Mouse (Mus musculus) heart, embryonic 13.5 days (tissue): ENCODE results near the gene Cemip. TPM values are rescaled to one million over a fixed set of nuclear protein-coding genes. Genes with fewer than 3 reads are reported as not detected.
A peak's percentile ranks its signal among the peaks of the same experiment; 100 is the strongest.

ENCODE experiments used
- ATAC-seq: fragments of 200-750 bp; cut with Nextera tagmentation; 2 replicates; pipeline ENCODE4 v1.8.0; 2017; ENCODE audit warnings: moderate TSS enrichment; ENCODE audit not compliant: insufficient number of reproducible peaks, low FRiP score, low TSS enrichment; ENCODE audit errors: extremely low read depth
- H3K27ac ChIP-seq: fragments of 300-500 bp; sonication (generic); replicated peaks from 2 replicates; pipeline ENCODE4 v1.5.1; 2015; ENCODE audit warnings: moderate library complexity, mild to moderate bottlenecking, inconsistent platforms
- H3K27me3 ChIP-seq: fragments of 300-500 bp; sonication (generic); replicated peaks from 2 replicates; pipeline ENCODE4 v1.6.1; 2015; ENCODE audit warnings: mild to moderate bottlenecking, inconsistent platforms
- H3K36me3 ChIP-seq: fragments of 300-500 bp; sonication (generic); 2 replicates; pipeline ENCODE4 v1.6.1; 2015; ENCODE audit warnings: mild to moderate bottlenecking, inconsistent platforms
- H3K4me1 ChIP-seq: fragments of 300-500 bp; sonication (generic); 2 replicates; pipeline ENCODE4 v1.6.1; 2015; ENCODE audit warnings: inconsistent platforms
- H3K4me2 ChIP-seq: fragments of 300-500 bp; sonication (generic); 2 replicates; pipeline ENCODE4 v1.6.1; 2015; ENCODE audit warnings: inconsistent platforms, mild to moderate bottlenecking, moderate library complexity
- H3K4me3 ChIP-seq: fragments of 300-500 bp; sonication (generic); 2 replicates; pipeline ENCODE4 v1.5.1; 2015; ENCODE audit warnings: moderate library complexity, mild to moderate bottlenecking, inconsistent platforms
- H3K9ac ChIP-seq: fragments of 300-500 bp; sonication (generic); 2 replicates; pipeline ENCODE4 v1.6.1; 2015; ENCODE audit warnings: inconsistent platforms, mild to moderate bottlenecking, moderate library complexity
- H3K9me3 ChIP-seq: fragments of 300-500 bp; sonication (generic); 2 replicates; pipeline ENCODE4 v1.6.1; 2016; ENCODE audit warnings: inconsistent platforms
- WGBS: fragments of 180-500 bp; shearing (Covaris S2); methylation state at CpG from one replicate; pipeline ENCODE4 v1.1.7; 2015; ENCODE audit warnings: mixed read lengths; 5-methylcytosine and 5-hydroxymethylcytosine counted together
- polyA plus RNA-seq: library from polyadenylated mRNA; unstranded; fragments of >200 nt; fragmentation: Nextera tagmentation; extraction: Ambion mirVana; gene quantifications from 2 replicates; pipeline ENCODE4 v1.2.1, GENCODE M21; 2015

Cemip gene
- polyA plus RNA-seq, 1 experiment from 2014 or later = 0.86 TPM

- Histone ChIP-seq H3K36me3 (no peaks in the 10 kb centered on the region), H3K9me3 (no peaks in the 10 kb centered on the region), H3K4me1 (peaks cover 5% of the 10 kb centered on the region), H3K4me3 (no peak overlapping the region), H3K9ac (no peak overlapping the region), H3K27ac (no peak overlapping the region), H3K27me3 (peaks cover 26% of the 10 kb centered on the region), H3K4me2 (no peak overlapping the region)
- no peak for ATAC-seq
- 56% methylated on average over 4 of the region's 4 CpGs for WGBS
Observed at GRCm38 (mm10) chr7:84090793-84091192, 4.5 kb upstream of the Cemip start.

- Histone ChIP-seq H3K4me3 (no peak overlapping the region), H3K4me2 (no peak overlapping the region), H3K27ac (no peak overlapping the region), H3K27me3 (peaks cover 36% of the 10 kb centered on the region), H3K9me3 (no peaks in the 10 kb centered on the region), H3K36me3 (no peaks in the 10 kb centered on the region), H3K9ac (no peak overlapping the region), H3K4me1 (peaks cover 13% of the 10 kb centered on the region)
- ATAC-seq = no peak
- WGBS = 11% methylated on average over 1 of the region's 1 CpGs
Observed at GRCm38 (mm10) chr7:84089777-84090176, 3.5 kb upstream of the Cemip start.

- H3K27ac ChIP-seq = no peak overlapping the region
- H3K4me3 ChIP-seq = no peak overlapping the region
- no peak overlapping the region for H3K9ac ChIP-seq
- no peaks in the 10 kb centered on the region for H3K9me3 ChIP-seq
- WGBS = 7% methylated on average over 4 of the region's 4 CpGs
- peaks cover 43% of the 10 kb centered on the region for H3K27me3 ChIP-seq
- H3K36me3 ChIP-seq = no peaks in the 10 kb centered on the region
- no peak for ATAC-seq
- H3K4me1 ChIP-seq = peaks cover 13% of the 10 kb centered on the region
- no peak overlapping the region for H3K4me2 ChIP-seq
Observed at GRCm38 (mm10) chr7:84088971-84089370, 2.7 kb upstream of the Cemip start.

GRCm38 (mm10) chr7:84088191-84088590 lies 1.9 kb upstream of the Cemip start:
- 52% methylated on average over 3 of the region's 3 CpGs for WGBS
- H3K4me2 ChIP-seq = no peak overlapping the region
- H3K9me3 ChIP-seq = no peaks in the 10 kb centered on the region
- H3K4me1 ChIP-seq = peaks cover 13% of the 10 kb centered on the region
- H3K27ac ChIP-seq = no peak overlapping the region
- H3K36me3 ChIP-seq = no peaks in the 10 kb centered on the region
- no peak for ATAC-seq
- H3K27me3 ChIP-seq = peaks cover 48% of the 10 kb centered on the region
- no peak overlapping the region for H3K4me3 ChIP-seq
- H3K9ac ChIP-seq = no peak overlapping the region

GRCm38 (mm10) chr7:84085049-84085945 lies 1.0 kb downstream of the Cemip start:
- no peak for ATAC-seq
- H3K4me1 ChIP-seq = peaks cover 13% of the 10 kb centered on the region
- no peaks in the 10 kb centered on the region for H3K36me3 ChIP-seq
- H3K9ac ChIP-seq = no peak overlapping the region
- H3K9me3 ChIP-seq = no peaks in the 10 kb centered on the region
- peak overlapping the region; percentile 83 for H3K4me2 ChIP-seq
- 4% methylated on average over 39 of the region's 39 CpGs for WGBS
- H3K27ac ChIP-seq = no peak overlapping the region
- peak overlapping the region; percentile 56 for H3K4me3 ChIP-seq
- peaks cover 50% of the 10 kb centered on the region for H3K27me3 ChIP-seq

GRCm38 (mm10) chr7:84077257-84078013 lies 8.9 kb downstream of the Cemip start:
- WGBS = 66% methylated on average over 7 of the region's 7 CpGs
- H3K4me2 ChIP-seq = no peak overlapping the region
- no peaks in the 10 kb centered on the region for H3K9me3 ChIP-seq
- H3K27ac ChIP-seq = no peak overlapping the region
- no peak overlapping the region for H3K4me3 ChIP-seq
- no peaks in the 10 kb centered on the region for H3K36me3 ChIP-seq
- no peaks in the 10 kb centered on the region for H3K4me1 ChIP-seq
- H3K27me3 ChIP-seq = 0 out of 2 replicates have a peak, but pooled peaks cover 8% of the 10 kb centered on the region
- ATAC-seq = no peak
- no peak overlapping the region for H3K9ac ChIP-seq

GRCm38 (mm10) chr7:84074266-84074665 lies 12.0 kb downstream of the Cemip start:
- Histone ChIP-seq H3K4me1 (no peaks in the 10 kb centered on the region), H3K4me2 (no peak overlapping the region), H3K27me3 (0 out of 2 replicates have a peak, but pooled peaks cover 8% of the 10 kb centered on the region), H3K9ac (no peak overlapping the region), H3K9me3 (no peaks in the 10 kb centered on the region), H3K27ac (no peak overlapping the region), H3K36me3 (no peaks in the 10 kb centered on the region), H3K4me3 (no peak overlapping the region)
- no peak for ATAC-seq
- 41% methylated on average over 8 of the region's 8 CpGs for WGBS

GRCm38 (mm10) chr7:84073856-84074255 lies 12.4 kb downstream of the Cemip start:
- no peaks in the 10 kb centered on the region for H3K4me1 ChIP-seq
- H3K4me3 ChIP-seq = no peak overlapping the region
- H3K4me2 ChIP-seq = no peak overlapping the region
- ATAC-seq = no peak
- H3K27ac ChIP-seq = no peak overlapping the region
- H3K9me3 ChIP-seq = no peaks in the 10 kb centered on the region
- 0 out of 2 replicates have a peak, but pooled peaks cover 8% of the 10 kb centered on the region for H3K27me3 ChIP-seq
- WGBS = 64% methylated on average over 3 of the region's 3 CpGs
- H3K9ac ChIP-seq = no peak overlapping the region
- H3K36me3 ChIP-seq = no peaks in the 10 kb centered on the region

- Histone ChIP-seq H3K4me1 (no peaks in the 10 kb centered on the region), H3K27me3 (0 out of 2 replicates have a peak, but pooled peaks cover 3% of the 10 kb centered on the region), H3K4me2 (no peak overlapping the region), H3K4me3 (no peak overlapping the region), H3K27ac (no peak overlapping the region), H3K9ac (no peak overlapping the region), H3K36me3 (no peaks in the 10 kb centered on the region), H3K9me3 (no peaks in the 10 kb centered on the region)
- WGBS = 67% methylated on average over 5 of the region's 5 CpGs
- no peak for ATAC-seq
Observed at GRCm38 (mm10) chr7:84068931-84069330, 17.4 kb downstream of the Cemip start.

- no peak for ATAC-seq
- Histone ChIP-seq H3K36me3 (no peaks in the 10 kb centered on the region), H3K27ac (no peak overlapping the region), H3K4me1 (no peaks in the 10 kb centered on the region), H3K4me2 (no peak overlapping the region), H3K9ac (no peak overlapping the region), H3K4me3 (no peak overlapping the region), H3K27me3 (no peaks in the 10 kb centered on the region), H3K9me3 (no peaks in the 10 kb centered on the region)
- 83% methylated on average over 7 of the region's 7 CpGs for WGBS
Observed at GRCm38 (mm10) chr7:84059799-84060198, 26.5 kb downstream of the Cemip start.

- H3K27me3 ChIP-seq = no peaks in the 10 kb centered on the region
- WGBS = 64% methylated on average over 7 of the region's 7 CpGs
- no peak overlapping the region for H3K9ac ChIP-seq
- H3K4me3 ChIP-seq = no peak overlapping the region
- H3K27ac ChIP-seq = no peak overlapping the region
- H3K36me3 ChIP-seq = no peaks in the 10 kb centered on the region
- H3K4me1 ChIP-seq = no peaks in the 10 kb centered on the region
- no peaks in the 10 kb centered on the region for H3K9me3 ChIP-seq
- no peak overlapping the region for H3K4me2 ChIP-seq
- ATAC-seq = no peak
Observed at GRCm38 (mm10) chr7:84055961-84056629, 30.2 kb downstream of the Cemip start.
